29 mouse cellular contexts compared by ENCODE assay signal in genomic region chr12:14676230-14676629, GRCm38 (mm10).
DNase-seq lines count a peak whose midpoint lies in the region; ATAC-seq and TF ChIP-seq lines count a peak whose summit lies in the region.
"Had no signal": no experiment of that assay in that cellular context is flagged by ENCODE, and none has a peak within 500 bp of the region (broad histone marks: within the 10 kb centered on the region; RNA-seq: fewer than 3 reads in every experiment).

No protein-coding gene starts in this region.

- no peaks in the 10 kb centered on the region for H3K36me3 ChIP-seq in hindbrain, embryonic 16.5 days (ENCODE audit: control insufficient read depth, insufficient read depth, low read length)
- no peaks in the 10 kb centered on the region for H3K36me3 ChIP-seq in hindbrain, embryonic 11.5 days (ENCODE audit: control insufficient read depth, insufficient read depth, low read length)
- no peaks in the 10 kb centered on the region for H3K36me3 ChIP-seq in midbrain, postnatal 0 days (ENCODE audit: insufficient read depth, low read length)
- H3K36me3 ChIP-seq in midbrain, embryonic 15.5 days (replicated peaks): no peaks in the 10 kb centered on the region
- H3K36me3 ChIP-seq: embryonic facial prominence, embryonic 12.5 days; liver, embryonic 12.5 days; midbrain, embryonic 12.5 days had no signal

- no peaks in the 10 kb centered on the region for H3K9me3 ChIP-seq in hindbrain, embryonic 16.5 days (ENCODE audit: control insufficient read depth, low read length)
- no peaks in the 10 kb centered on the region for H3K9me3 ChIP-seq in hindbrain, embryonic 11.5 days (ENCODE audit: control insufficient read depth, low read length)
- no peaks in the 10 kb centered on the region for H3K9me3 ChIP-seq in midbrain, postnatal 0 days (ENCODE audit: low read length)
- H3K9me3 ChIP-seq in midbrain, embryonic 15.5 days: no peaks in the 10 kb centered on the region
- H3K9me3 ChIP-seq: embryonic facial prominence, embryonic 12.5 days; liver, embryonic 12.5 days; midbrain, embryonic 12.5 days had no signal

- WGBS in hindbrain, embryonic 16.5 days: 68% methylated on average over 3 of the region's 3 CpGs
- WGBS in hindbrain, embryonic 11.5 days: 87% methylated on average over 3 of the region's 3 CpGs
- WGBS in midbrain, postnatal 0 days: 75% methylated on average over 3 of the region's 3 CpGs
- 70% methylated on average over 3 of the region's 3 CpGs for WGBS in midbrain, embryonic 15.5 days

- intact Hi-C loops in gastrocnemius, postnatal 14 days (cut with DNase I; ENCODE audit: low total_unique reads): no loop called here

- H3K27ac ChIP-seq in hindbrain, embryonic 16.5 days (ENCODE audit: low read depth, low read length): no peak overlapping the region
- H3K27ac ChIP-seq in hindbrain, embryonic 11.5 days (ENCODE audit: low read depth, low read length): no peak overlapping the region
- no peak overlapping the region for H3K27ac ChIP-seq in midbrain, postnatal 0 days (ENCODE audit: low read depth, low read length)
- no peak overlapping the region for H3K27ac ChIP-seq in midbrain, embryonic 15.5 days
- H3K27ac ChIP-seq: embryonic facial prominence, embryonic 12.5 days; layer of hippocampus, adult 2 months; left cerebral cortex, adult 2 months; liver, embryonic 12.5 days; midbrain, embryonic 12.5 days had no signal

- H3K27me3 ChIP-seq in hindbrain, embryonic 16.5 days (replicated peaks; ENCODE audit: control insufficient read depth, insufficient read depth, low read length): no peaks in the 10 kb centered on the region
- H3K27me3 ChIP-seq in hindbrain, embryonic 11.5 days (ENCODE audit: control insufficient read depth, insufficient read depth, low read length): no peaks in the 10 kb centered on the region
- H3K27me3 ChIP-seq in midbrain, postnatal 0 days (ENCODE audit: insufficient read depth, low read length): no peaks in the 10 kb centered on the region
- H3K27me3 ChIP-seq in midbrain, embryonic 15.5 days (replicated peaks): no peaks in the 10 kb centered on the region
- H3K27me3 ChIP-seq: embryonic facial prominence, embryonic 12.5 days; liver, embryonic 12.5 days; midbrain, embryonic 12.5 days had no signal

- H3K9ac ChIP-seq in hindbrain, embryonic 16.5 days (ENCODE audit: low read depth, low read length): no peak overlapping the region
- H3K9ac ChIP-seq in hindbrain, embryonic 11.5 days (ENCODE audit: low read depth, low read length): no peak overlapping the region
- no peak overlapping the region for H3K9ac ChIP-seq in midbrain, postnatal 0 days (replicated peaks; ENCODE audit: low read length, poor library complexity, severe bottlenecking)
- no peak overlapping the region for H3K9ac ChIP-seq in midbrain, embryonic 15.5 days
- H3K9ac ChIP-seq: embryonic facial prominence, embryonic 12.5 days; liver, embryonic 12.5 days; liver, postnatal 0 days; midbrain, embryonic 12.5 days had no signal

- peak; percentile 14 to 16 for DNase-seq in cerebellum, postnatal 10 days
- no peak for DNase-seq in cerebellum, adult 9-10 months
- DNase-seq in hindbrain, embryonic 11.5 days (ENCODE audit: low spot score): no peak
- DNase-seq in midbrain, postnatal 0 days (ENCODE audit: low spot score): peak; percentile 49
- DNase-seq in retina, embryonic 14.5 days (ENCODE audit: low spot score): peak; percentile 50
- no peak for DNase-seq in gastrocnemius, postnatal 14 days
- DNase-seq: adrenal gland, postnatal 14 days; cerebellum, adult 18-20 months; embryo, embryonic 11 days; gastrocnemius, postnatal 36 days; heart, adult 18-20 months; heart, postnatal 36 days; kidney, adult 11 months; kidney, postnatal 25 days; liver, postnatal 0 days; lung, postnatal 36 days; right cerebral cortex, postnatal 4 days; thymus, adult 2 months; thymus, postnatal 36 days had no signal

- TF ChIP-seq CTCF in midbrain, postnatal 0 days (IDR thresholded peaks at IDR 0.05): no peak

- no peak overlapping the region for H3K4me3 ChIP-seq in hindbrain, embryonic 16.5 days (ENCODE audit: low read length)
- no peak overlapping the region for H3K4me3 ChIP-seq in hindbrain, embryonic 11.5 days (ENCODE audit: low read depth, low read length)
- no peak overlapping the region for H3K4me3 ChIP-seq in midbrain, postnatal 0 days (ENCODE audit: low read depth, low read length)
- no peak overlapping the region for H3K4me3 ChIP-seq in midbrain, embryonic 15.5 days
- H3K4me3 ChIP-seq: embryonic facial prominence, embryonic 12.5 days; layer of hippocampus, adult 2 months; left cerebral cortex, adult 2 months; liver, embryonic 12.5 days; midbrain, embryonic 12.5 days; myocyte had no signal

- H3K4me1 ChIP-seq in hindbrain, embryonic 16.5 days (ENCODE audit: control insufficient read depth, insufficient read depth, low read depth, low read length): no peaks in the 10 kb centered on the region
- H3K4me1 ChIP-seq in hindbrain, embryonic 11.5 days (replicated peaks; ENCODE audit: control insufficient read depth, insufficient read depth, low read length): no peaks in the 10 kb centered on the region
- H3K4me1 ChIP-seq in midbrain, postnatal 0 days (ENCODE audit: insufficient read depth, low read length): no peaks in the 10 kb centered on the region
- no peaks in the 10 kb centered on the region for H3K4me1 ChIP-seq in midbrain, embryonic 15.5 days
- H3K4me1 ChIP-seq: embryonic facial prominence, embryonic 12.5 days; liver, embryonic 12.5 days; midbrain, embryonic 12.5 days had no signal

- peak; percentile 77; the same call in 1 of the 2 replicates for ATAC-seq in hindbrain, embryonic 16.5 days
- ATAC-seq in hindbrain, embryonic 11.5 days (ENCODE audit: low FRiP score): no peak
- ATAC-seq in midbrain, postnatal 0 days (ENCODE audit: low FRiP score): no peak
- ATAC-seq in midbrain, embryonic 15.5 days (replicated peaks): no peak
- ATAC-seq: inflammation-experienced regulatory T-cells, adult 6 months; liver, embryonic 12.5 days; liver, postnatal 0 days had no signal

- H3K4me2 ChIP-seq in hindbrain, embryonic 16.5 days (ENCODE audit: low read length): no peak overlapping the region
- H3K4me2 ChIP-seq in hindbrain, embryonic 11.5 days (replicated peaks; ENCODE audit: low read depth, low read length): no peak overlapping the region
- H3K4me2 ChIP-seq in midbrain, postnatal 0 days (ENCODE audit: low read depth, low read length, poor library complexity, severe bottlenecking): no peak overlapping the region
- H3K4me2 ChIP-seq in midbrain, embryonic 15.5 days: no peak overlapping the region
- H3K4me2 ChIP-seq: embryonic facial prominence, embryonic 12.5 days; heart, embryonic 11.5 days; liver, embryonic 12.5 days; midbrain, embryonic 12.5 days had no signal

Comparison
In these comparisons a context has a peak if more than half of its experiments do, and no peak if none do; other contexts are left out.
1. DNase-seq: peak in cerebellum, postnatal 10 days (2 of 2), midbrain, postnatal 0 days (single experiment) and retina, embryonic 14.5 days (single experiment); none in cerebellum, adult 9-10 months (single experiment), hindbrain, embryonic 11.5 days (single experiment) and gastrocnemius, postnatal 14 days (single experiment).